Mouse (Mus musculus) mesoderm, embryonic 11.5 days (tissue): Measurements from ENCODE around the gene Zfp26.

Experiments used
- DNase-seq: peaks from one replicate; pipeline ENCODE4 v3.0.0-alpha.2; 2012; ENCODE audit warnings: low read depth, low spot score

The Zfp26 gene

GRCm38 (mm10) chr9:20459377-20460317 lies at the start of gene Zfp26:
Zfp26 (minus strand) TSS chr9:20460162.
- DNase-seq: peak; percentile 66

- DNase-seq: no peak
Observed at GRCm38 (mm10) chr9:20509676-20510075, 49.7 kb upstream of the Zfp26 start.

- no peak for DNase-seq
Observed at GRCm38 (mm10) chr9:20504801-20505200, 44.8 kb upstream of the Zfp26 start.

GRCm38 (mm10) chr9:20493281-20493680 lies 33.3 kb upstream of the Zfp26 start:
- peak; percentile 8 for DNase-seq

GRCm38 (mm10) chr9:20492527-20493233 lies 32.7 kb upstream of the Zfp26 start, which contains the start of gene Zfp426:
Zfp426 (minus strand) TSS chr9:20492746.
- DNase-seq: peak; percentile 94

- no peak for DNase-seq
Observed at GRCm38 (mm10) chr9:20491858-20492526, 32.0 kb upstream of the Zfp26 start.

- DNase-seq: no peak
Observed at GRCm38 (mm10) chr9:20489536-20489935, 29.6 kb upstream of the Zfp26 start.

GRCm38 (mm10) chr9:20479396-20479795 lies 19.4 kb upstream of the Zfp26 start:
- no peak for DNase-seq

- DNase-seq: no peak
Observed at GRCm38 (mm10) chr9:20476632-20477031, 16.7 kb upstream of the Zfp26 start.

GRCm38 (mm10) chr9:20466761-20467442 lies 6.9 kb upstream of the Zfp26 start:
- peak; percentile 77 for DNase-seq

GRCm38 (mm10) chr9:20453647-20454046 lies 6.3 kb downstream of the Zfp26 start:
- DNase-seq: no peak

- no peak for DNase-seq
Observed at GRCm38 (mm10) chr9:20451493-20451892, 8.5 kb downstream of the Zfp26 start.

- no peak for DNase-seq
Observed at GRCm38 (mm10) chr9:20443183-20443783, 16.7 kb downstream of the Zfp26 start.

GRCm38 (mm10) chr9:20430004-20430403 lies 30.0 kb downstream of the Zfp26 start:
- DNase-seq: no peak

- no peak for DNase-seq
Observed at GRCm38 (mm10) chr9:20411460-20411859, 48.5 kb downstream of the Zfp26 start.

- no peak for DNase-seq
Observed at GRCm38 (mm10) chr9:20409319-20409718, 50.6 kb downstream of the Zfp26 start.

- DNase-seq: no peak
Observed at GRCm38 (mm10) chr9:20385343-20385703, 74.6 kb downstream of the Zfp26 start.

GRCm38 (mm10) chr9:20384532-20385342 lies 75.2 kb downstream of the Zfp26 start, which contains the start of gene Zfp560:
Zfp560 (minus strand) TSS chr9:20385177.
- peak; percentile 97 for DNase-seq

- DNase-seq: no peak
Observed at GRCm38 (mm10) chr9:20383659-20384058, 76.3 kb downstream of the Zfp26 start.
